Mouse (Mus musculus) CH12.LX (cell line): Measurements from ENCODE around the gene Arrdc3. TPM values are rescaled to one million over a fixed set of nuclear protein-coding genes. Genes with fewer than 3 reads are reported as not detected.

Source experiments
- DNase-seq: peaks from one replicate; pipeline ENCODE4 v3.0.0-alpha.2; 2013; ENCODE audit errors: extremely low read depth
- H3K27ac ChIP-seq: 2 replicates; pipeline ENCODE4 v1.5.1; 2012; ENCODE audit warnings: low read depth, mild to moderate bottlenecking, control low read depth, moderate library complexity; ENCODE audit not compliant: insufficient read depth
- H3K27me3 ChIP-seq: replicated peaks from 2 replicates; pipeline ENCODE3; 2012; ENCODE audit warnings: inconsistent platforms
- H3K36me3 ChIP-seq, 2 experiments: replicated peaks in 1 of 2; 2 replicates each; pipeline versions ENCODE3 to v1.6.1; 2012; ENCODE audit warnings: inconsistent platforms in 1 of 2, low read length in 1 of 2, mild to moderate bottlenecking in 1 of 2, mixed read lengths in 1 of 2, moderate library complexity in 1 of 2; ENCODE audit not compliant: control insufficient read depth in 1 of 2, insufficient read depth in 1 of 2
- H3K4me1 ChIP-seq, 2 experiments: 2 replicates each; pipeline ENCODE4 v1.6.1; 2012; ENCODE audit warnings: inconsistent platforms in 1 of 2, moderate library complexity in 1 of 2; ENCODE audit not compliant: insufficient read depth in 2 of 2, control insufficient read depth in 1 of 2
- H3K4me2 ChIP-seq: 2 replicates; pipeline ENCODE4 v1.6.1; 2012; ENCODE audit warnings: low read depth, mild to moderate bottlenecking, control low read depth; ENCODE audit not compliant: poor library complexity, insufficient read depth, severe bottlenecking
- H3K4me3 ChIP-seq, 3 experiments: fragments of 150-350 bp in 1 of 3; sonication (generic) in 1 of 3; replicated peaks in 1 of 3; 2 replicates each; pipeline versions ENCODE3 to v1.5.1; 2011 to 2012; ENCODE audit warnings: low read depth in 2 of 3, low read length in 2 of 3, mild to moderate bottlenecking in 2 of 3, moderate library complexity in 2 of 3, control low read depth in 1 of 3, improper control_type of control experiment in 1 of 3, inconsistent platforms in 1 of 3, mixed read lengths in 1 of 3; ENCODE audit not compliant: poor library complexity in 1 of 3
- H3K79me2 ChIP-seq: replicated peaks from 2 replicates; pipeline ENCODE4 v1.6.1; 2012; ENCODE audit warnings: mild to moderate bottlenecking, moderate library complexity; ENCODE audit not compliant: control insufficient read depth, poor library complexity, insufficient read depth, severe bottlenecking; ENCODE audit errors: extremely low read depth
- H3K9ac ChIP-seq: 2 replicates; pipeline ENCODE4 v1.6.1; 2012; ENCODE audit warnings: low read depth, mild to moderate bottlenecking, control low read depth, moderate library complexity; ENCODE audit not compliant: insufficient read depth
- H3K9me3 ChIP-seq: replicated peaks from 2 replicates; pipeline ENCODE3; 2012; ENCODE audit warnings: low read length, inconsistent platforms, mixed read lengths
- BHLHE40 ChIP-seq: IDR thresholded peaks from 2 replicates; pipeline ENCODE4 v1.6.1; 2011; ENCODE audit warnings: mild to moderate bottlenecking, low read depth, low read length, improper control_type of control experiment
- CHD2 ChIP-seq: IDR thresholded peaks from 2 replicates; pipeline ENCODE4 v1.6.1; 2011; ENCODE audit warnings: low read length, improper control_type of control experiment
- CTCF ChIP-seq, 2 experiments: IDR thresholded peaks in 1 of 2; conservative IDR thresholded peaks in 1 of 2; 2 replicates each; pipeline ENCODE4 v1.5.1; 2011 to 2012; ENCODE audit warnings: low read depth in 2 of 2, low read length in 2 of 2, improper control_type of control experiment in 1 of 2, inconsistent platforms in 1 of 2, mild to moderate bottlenecking in 1 of 2, moderate library complexity in 1 of 2
- E2F4 ChIP-seq: IDR thresholded peaks from 2 replicates; pipeline ENCODE4 v1.6.1; 2011; ENCODE audit warnings: low read depth, low read length, improper control_type of control experiment; ENCODE audit not compliant: insufficient replicate concordance
- ELF1 ChIP-seq: IDR thresholded peaks from 2 replicates; pipeline ENCODE4 v1.6.1; 2014; ENCODE audit warnings: low read depth, mild to moderate bottlenecking, inconsistent platforms, low read length, improper control_type of control experiment
- JUN ChIP-seq: IDR thresholded peaks from 2 replicates; pipeline ENCODE4 v1.6.1; 2011; ENCODE audit warnings: low read depth, mild to moderate bottlenecking, low read length, improper control_type of control experiment, moderate library complexity; ENCODE audit not compliant: insufficient read depth
- JUND ChIP-seq: conservative IDR thresholded peaks from 2 replicates; pipeline ENCODE4 v1.6.1; 2011; ENCODE audit warnings: low read depth, low read length, improper control_type of control experiment
- KAT2A ChIP-seq: IDR thresholded peaks from 2 replicates; pipeline ENCODE4 v1.6.1; 2012; ENCODE audit warnings: low read length, improper control_type of control experiment, inconsistent platforms; ENCODE audit not compliant: insufficient replicate concordance
- MAZ ChIP-seq: IDR thresholded peaks from 2 replicates; pipeline ENCODE4 v1.6.1; 2012; ENCODE audit warnings: low read depth, mild to moderate bottlenecking, inconsistent platforms, low read length, improper control_type of control experiment, moderate library complexity
- MXI1 ChIP-seq: IDR thresholded peaks from 2 replicates; pipeline ENCODE4 v1.6.1; 2011; ENCODE audit warnings: mild to moderate bottlenecking, low read depth, low read length, improper control_type of control experiment
- MYC ChIP-seq: IDR thresholded peaks from 2 replicates; pipeline ENCODE4 v1.6.1; 2011; ENCODE audit warnings: low read depth, mild to moderate bottlenecking, improper control_type of control experiment, low read length
- NELFE ChIP-seq: IDR thresholded peaks from 2 replicates; pipeline ENCODE4 v1.6.1; 2011; ENCODE audit warnings: low read depth, low read length, improper control_type of control experiment
- PAX5 ChIP-seq: IDR thresholded peaks from 2 replicates; pipeline ENCODE4 v1.6.1; 2012; ENCODE audit warnings: low read length, inconsistent platforms, mixed read lengths
- POLR2A ChIP-seq: IDR thresholded peaks from 2 replicates; pipeline ENCODE4 v1.6.1; 2011; ENCODE audit warnings: low read depth, mild to moderate bottlenecking, improper control_type of control experiment, low read length
- POLR2AphosphoS2 ChIP-seq: IDR thresholded peaks from 2 replicates; pipeline ENCODE4 v1.6.1; 2011; ENCODE audit warnings: low read depth, low read length, improper control_type of control experiment
- RCOR1 ChIP-seq: conservative IDR thresholded peaks from 2 replicates; pipeline ENCODE4 v1.6.1; 2012; ENCODE audit warnings: low read depth, mild to moderate bottlenecking, inconsistent platforms, low read length, improper control_type of control experiment
- SIN3A ChIP-seq: IDR thresholded peaks from 2 replicates; pipeline ENCODE4 v1.6.1; 2012; ENCODE audit warnings: low read length, improper control_type of control experiment, inconsistent platforms
- SMC3 ChIP-seq: IDR thresholded peaks from 2 replicates; pipeline ENCODE4 v1.6.1; 2011; ENCODE audit warnings: low read depth, low read length, improper control_type of control experiment
- TBP ChIP-seq: conservative IDR thresholded peaks from 2 replicates; pipeline ENCODE4 v1.6.1; 2011; ENCODE audit warnings: low read depth, low read length, improper control_type of control experiment
- TCF12 ChIP-seq: IDR thresholded peaks from 2 replicates; pipeline ENCODE4 v1.6.1; 2014; ENCODE audit warnings: low read depth, mild to moderate bottlenecking, inconsistent platforms, low read length, improper control_type of control experiment
- USF2 ChIP-seq: conservative IDR thresholded peaks from 2 replicates; pipeline ENCODE4 v1.6.1; 2011; ENCODE audit warnings: low read depth, low read length, improper control_type of control experiment
- ZC3H11A ChIP-seq: IDR thresholded peaks from 2 replicates; pipeline ENCODE4 v1.6.1; 2012; ENCODE audit warnings: low read depth, mild to moderate bottlenecking, inconsistent platforms, low read length, improper control_type of control experiment
- ZKSCAN1 ChIP-seq: IDR thresholded peaks from 2 replicates; pipeline ENCODE4 v1.6.1; 2012; ENCODE audit warnings: low read depth, inconsistent platforms, low read length, improper control_type of control experiment, borderline replicate concordance
- ZMIZ1 ChIP-seq: IDR thresholded peaks from 2 replicates; pipeline ENCODE4 v1.6.1; 2012; ENCODE audit warnings: low read depth, mild to moderate bottlenecking, inconsistent platforms, low read length, improper control_type of control experiment
- dilution Hi-C: fragments of 300-500 bp; cut with MboI; formaldehyde crosslinking; loops from 2 replicates; pipeline ENCODE4 v1.14.3; 2020; ENCODE audit warnings: low sequenced_read_pairs; ENCODE audit not compliant: extremely low pct_unique_long_range_greater_than_20kb, extremely low pct_ligation_motif_present
- in situ Hi-C: fragments of 300-500 bp; cut with MboI; formaldehyde crosslinking; loops from 3 replicates; pipeline ENCODE4 v1.14.3; 2019; ENCODE audit warnings: low sequenced_read_pairs, low pct_ligation_motif_present, low pct_unique_long_range_greater_than_20kb, mixed read lengths
- polyA plus RNA-seq: library from polyadenylated mRNA; unstranded; fragments of >175 nt; gene quantifications from 2 replicates; pipeline ENCODE4 v1.2.1, GENCODE M21; 2012; ENCODE audit warnings: low read depth; ENCODE audit not compliant: insufficient read length
- total RNA-seq, 2 experiments: library from RNA; depleted of rRNA; stranded (reverse); fragments of 300-350 nt in 1 of 2; fragments of >200 nt in 1 of 2; gene quantifications; 2 replicates each; pipeline ENCODE4 v1.2.3; 2012 to 2014

Gene Arrdc3
- total and polyA plus RNA-seq, 3 experiments, result 3.8 to 11.7 (median 5.6) TPM

DNA sequence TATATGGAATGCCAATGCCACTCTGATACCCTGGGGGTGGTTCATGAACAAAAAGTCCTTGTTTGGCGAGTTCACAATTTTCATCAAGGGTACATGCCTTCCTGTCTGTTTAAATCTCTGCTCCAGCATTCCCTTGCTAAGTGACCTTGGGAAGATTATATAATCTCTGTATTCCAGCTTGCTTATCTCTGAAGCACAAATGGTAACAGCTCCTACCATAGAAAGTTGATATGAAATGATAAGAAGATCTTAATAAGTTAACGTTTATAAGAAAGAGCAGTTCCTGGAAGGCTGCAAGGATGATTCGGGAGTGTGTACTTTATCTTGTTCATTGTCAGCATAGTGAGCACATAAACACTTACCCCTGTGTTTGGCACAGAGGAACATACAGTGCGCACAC is 46.8 kb downstream of the Arrdc3 start:
- Histone ChIP-seq H3K4me1 (peaks cover 6 to 29% of the 10 kb centered on the region in 2 experiments), H3K27ac (no peak overlapping the region), H3K9ac (no peak overlapping the region), H3K27me3 (no peaks in the 10 kb centered on the region), H3K4me2 (no peak overlapping the region), H3K9me3 (no peaks in the 10 kb centered on the region), H3K36me3 (no peaks in the 10 kb centered on the region), H3K4me3 (no peak overlapping the region), H3K79me2 (no peaks in the 10 kb centered on the region)
- dilution Hi-C loops (no loop called here), in situ Hi-C loops (no loop called here)
- TF ChIP-seq MYC (no peak), TCF12 (no peak), POLR2A (no peak), JUND (no peak), SIN3A (no peak), PAX5 (no peak)
- no peak for DNase-seq

GRCm38 (mm10) chr13:80932816-80933402 is 49.7 kb downstream of the Arrdc3 start:
- in situ Hi-C loops, result no loop called here
- dilution Hi-C loops, result no loop called here

DNA sequence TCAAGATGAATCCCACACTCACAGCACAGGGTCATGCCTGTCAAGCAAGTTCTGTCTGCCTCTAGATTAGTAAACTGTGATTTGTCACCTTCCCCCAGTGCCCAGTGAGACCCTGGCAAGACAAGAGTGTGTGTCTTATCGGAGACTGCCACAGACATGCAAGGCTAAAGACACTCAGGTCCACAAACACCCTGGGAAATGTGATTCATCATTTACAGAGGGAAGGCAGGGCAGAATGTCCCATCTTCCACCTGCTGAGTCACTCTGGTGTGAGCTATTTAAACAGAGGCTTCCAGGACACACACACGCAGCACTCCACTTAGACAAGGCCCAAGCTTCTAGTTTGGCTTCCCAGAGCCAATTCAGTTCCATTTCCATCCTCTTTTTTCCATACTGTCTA is 53.2 kb downstream of the Arrdc3 start:
- no peak for DNase-seq
- H3K27me3 ChIP-seq, result no peaks in the 10 kb centered on the region
- H3K79me2 ChIP-seq, result no peaks in the 10 kb centered on the region
- no peaks in the 10 kb centered on the region for H3K36me3 ChIP-seq
- dilution Hi-C loops (no loop called here), in situ Hi-C loops (no loop called here)
- H3K4me2 ChIP-seq, result no peak overlapping the region
- H3K4me1 ChIP-seq, result peaks cover 32 to 52% of the 10 kb centered on the region in 2 experiments
- H3K27ac ChIP-seq, result no peak overlapping the region
- H3K4me3 ChIP-seq, result no peak overlapping the region
- no peak overlapping the region for H3K9ac ChIP-seq
- TF ChIP-seq MXI1 (no peak), MAZ (no peak), ZMIZ1 (no peak), ZKSCAN1 (no peak), KAT2A (no peak), ELF1 (no peak), ZC3H11A (no peak), SMC3 (no peak), JUN (no peak), POLR2A (no peak), PAX5 (no peak), POLR2AphosphoS2 (no peak), TCF12 (no peak)
- H3K9me3 ChIP-seq, result no peaks in the 10 kb centered on the region

More at GRCm38 (mm10) chr13:80932816-80933402, 49.7 kb downstream of the Arrdc3 start:
- no peak for TF ChIP-seq TBP
- no peak for TF ChIP-seq MXI1
- no peak for TF ChIP-seq BHLHE40
- no peak for TF ChIP-seq POLR2AphosphoS2
- no peak for TF ChIP-seq SMC3
- TF ChIP-seq NELFE, result no peak
- no peak for TF ChIP-seq TCF12
- TF ChIP-seq CHD2, result no peak
- TF ChIP-seq USF2, result no peak
- no peak for TF ChIP-seq E2F4
- no peak for TF ChIP-seq CTCF (conservative IDR thresholded peaks at IDR 0.05 in 1 of 2, IDR thresholded peaks at IDR 0.05 in 1 of 2; ENCODE audit: low read depth in 2 of 2, low read length in 2 of 2)
- TF ChIP-seq SIN3A, result no peak
- TF ChIP-seq ELF1, result no peak
- TF ChIP-seq POLR2A, result no peak
- no peak for TF ChIP-seq RCOR1
- Histone ChIP-seq H3K4me2 (no peak overlapping the region), H3K9ac (no peak overlapping the region), H3K4me3 (no peak overlapping the region), H3K79me2 (no peaks in the 10 kb centered on the region), H3K36me3 (no peaks in the 10 kb centered on the region), H3K9me3 (no peaks in the 10 kb centered on the region), H3K27me3 (no peaks in the 10 kb centered on the region), H3K27ac (no peak overlapping the region), H3K4me1 (peaks cover 15 to 31% of the 10 kb centered on the region in 2 experiments)
- DNase-seq, result no peak
